ENCODE assay signal across 20 mouse cellular contexts in genomic region chr5:150890086-150890485, GRCm38 (mm10).
A peak's percentile ranks its signal among the peaks of the same experiment; 100 is the strongest.
DNase-seq lines count a peak whose midpoint lies in the region; ATAC-seq and TF ChIP-seq lines count a peak whose summit lies in the region.
"Had no signal": no experiment of that assay in that cellular context is flagged by ENCODE, and none has a peak within 500 bp of the region (broad histone marks: within the 10 kb centered on the region; RNA-seq: fewer than 3 reads in every experiment).

No protein-coding gene starts in this region.

- TF ChIP-seq CTCF in liver, adult 2 months (IDR thresholded peaks at IDR 0.05; ENCODE audit: low read depth, low read length) = no peak
- TF ChIP-seq CTCF in liver, embryonic 14.5 days (IDR thresholded peaks at IDR 0.05; ENCODE audit: low read depth) = no peak

- 0 out of 2 replicates have a peak, but pooled peaks cover 2% of the 10 kb centered on the region for H3K4me1 ChIP-seq in liver, adult 2 months (ENCODE audit: control insufficient read depth, insufficient read depth, low read length)
- no peaks in the 10 kb centered on the region for H3K4me1 ChIP-seq in liver, embryonic 14.5 days (replicated peaks; ENCODE audit: control insufficient read depth in 2 of 2, insufficient read depth in 2 of 2, low read length in 1 of 2)

- H3K27ac ChIP-seq in liver, adult 2 months (replicated peaks; ENCODE audit: insufficient read depth, low read depth, low read length) = no peak overlapping the region
- no peak overlapping the region for H3K27ac ChIP-seq in liver, embryonic 14.5 days
- H3K27ac ChIP-seq: forebrain, embryonic 12.5 days; heart, embryonic 10.5 days; hindbrain, embryonic 13.5 days; kidney, postnatal 0 days; midbrain, embryonic 10.5 days; neural tube, embryonic 12.5 days had no signal

- WGBS in liver, adult 2 months = 25% methylated on average over 4 of the region's 4 CpGs
- WGBS in liver, embryonic 14.5 days (ENCODE audit: insufficient replicate concordance) = 50% methylated on average over 4 of the region's 4 CpGs

- no peaks in the 10 kb centered on the region for H3K27me3 ChIP-seq in liver, adult 2 months (ENCODE audit: control insufficient read depth, insufficient read depth, low read length)
- H3K27me3 ChIP-seq in liver, embryonic 14.5 days (ENCODE audit: control insufficient read depth, insufficient read depth, low read length) = no peaks in the 10 kb centered on the region
- H3K27me3 ChIP-seq: forebrain, embryonic 12.5 days; hindbrain, embryonic 13.5 days; neural tube, embryonic 12.5 days had no signal

- no peaks in the 10 kb centered on the region for H3K9me3 ChIP-seq in liver, embryonic 14.5 days (ENCODE audit: control insufficient read depth, low read length)
- H3K9me3 ChIP-seq: forebrain, embryonic 12.5 days; heart, embryonic 10.5 days; hindbrain, embryonic 13.5 days; midbrain, embryonic 10.5 days; neural tube, embryonic 12.5 days had no signal

- no peak overlapping the region for H3K9ac ChIP-seq in liver, adult 2 months (ENCODE audit: low read depth, low read length)
- H3K9ac ChIP-seq in liver, embryonic 14.5 days (replicated peaks) = no peak overlapping the region
- H3K9ac ChIP-seq: forebrain, embryonic 12.5 days; hindbrain, embryonic 13.5 days; neural tube, embryonic 12.5 days had no signal

- H3K79me2 ChIP-seq in liver, adult 2 months (ENCODE audit: control insufficient read depth, insufficient read depth, low read length) = no peaks in the 10 kb centered on the region

- no peaks in the 10 kb centered on the region for H3K36me3 ChIP-seq in liver, adult 2 months (ENCODE audit: control insufficient read depth, insufficient read depth, low read length)
- H3K36me3 ChIP-seq in liver, embryonic 14.5 days (replicated peaks; ENCODE audit: control insufficient read depth, insufficient read depth, low read depth) = no peaks in the 10 kb centered on the region
- H3K36me3 ChIP-seq: forebrain, embryonic 12.5 days; heart, embryonic 10.5 days; hindbrain, embryonic 13.5 days; midbrain, embryonic 10.5 days; neural tube, embryonic 12.5 days had no signal

- no peak for TF ChIP-seq EP300 in liver, embryonic 14.5 days (IDR thresholded peaks at IDR 0.05; ENCODE audit: low read depth)

- no peak overlapping the region for H3K4me2 ChIP-seq in liver, embryonic 14.5 days (ENCODE audit: low read depth)
- H3K4me2 ChIP-seq: forebrain, embryonic 12.5 days; hindbrain, embryonic 13.5 days; neural tube, embryonic 12.5 days had no signal

- H3K4me3 ChIP-seq in liver, adult 2 months (ENCODE audit: insufficient read depth, low read depth, low read length) = no peak overlapping the region
- no peak overlapping the region for H3K4me3 ChIP-seq in liver, embryonic 14.5 days (ENCODE audit: insufficient read depth in 1 of 2, low read depth in 2 of 2, low read length in 2 of 2)
- H3K4me3 ChIP-seq: forebrain, embryonic 12.5 days; heart, embryonic 10.5 days; hindbrain, embryonic 13.5 days; midbrain, embryonic 10.5 days; neural tube, embryonic 12.5 days had no signal

- peak; percentile 58 for DNase-seq in liver, adult 2 months (ENCODE audit: extremely low read depth, low read depth, low spot score)
- no peak for DNase-seq in liver
- DNase-seq in kidney, postnatal 10 days = peak; percentile 37
- peak in 2 of 3 experiments; percentile 6 to 11 for DNase-seq in liver, embryonic 14.5 days (ENCODE audit: low read depth in 3 of 3, low spot score in 3 of 3)
- no peak for DNase-seq in layer of hippocampus, postnatal 25 days (ENCODE audit: extremely low spot score in 1 of 2, low spot score in 1 of 2)
- DNase-seq in spleen, adult 12 weeks (ENCODE audit: low spot score) = no peak
- DNase-seq in cerebellum, postnatal 25 days = no peak
- DNase-seq: adrenal gland, postnatal 10 days; cerebellum, adult 11-12 months; cerebellum, postnatal 36 days; gastrocnemius, postnatal 36 days; heart, postnatal 14 days; lung, postnatal 10 days; thymus, postnatal 14 days had no signal

- ATAC-seq in liver, embryonic 14.5 days (ENCODE audit: insufficient read depth) = peak; percentile 46; the same call in 1 of the 2 replicates

- TF ChIP-seq POLR2A in liver, adult 2 months (IDR thresholded peaks at IDR 0.05; ENCODE audit: extremely low read depth, insufficient read depth, low read length) = no peak

Comparison
In these comparisons a context has a peak if more than half of its experiments do, and no peak if none do; other contexts are left out.
1. DNase-seq: peak in liver, adult 2 months (single experiment), kidney, postnatal 10 days (single experiment) and liver, embryonic 14.5 days (2 of 3); none in liver (single experiment), layer of hippocampus, postnatal 25 days (0 of 2), spleen, adult 12 weeks (single experiment) and cerebellum, postnatal 25 days (0 of 2).